Mouse (Mus musculus) adipocyte (in vitro differentiated cells): ENCODE measurements around the gene Hdac1.

Source experiments
- DNase-seq: peaks from one replicate; pipeline ENCODE4 v3.0.0-alpha.2; 2016; ENCODE audit warnings: low spot score

Hdac1 gene

GRCm38 (mm10) chr4:129542592-129543141, at the start of gene Hdac1:
Hdac1 (minus strand) TSS chr4:129542713.
- peak; percentile 94 for DNase-seq

- no peak for DNase-seq
Measured at GRCm38 (mm10) chr4:129588865-129589264, 46.4 kb upstream of the Hdac1 start.

- DNase-seq = no peak
Measured at GRCm38 (mm10) chr4:129586943-129587342, 44.4 kb upstream of the Hdac1 start.

GRCm38 (mm10) chr4:129585773-129586172, 43.3 kb upstream of the Hdac1 start:
- DNase-seq = no peak

- DNase-seq = peak; percentile 20
Measured at GRCm38 (mm10) chr4:129584884-129585608, 42.5 kb upstream of the Hdac1 start.

GRCm38 (mm10) chr4:129584370-129584769, 41.9 kb upstream of the Hdac1 start:
- no peak for DNase-seq

GRCm38 (mm10) chr4:129582251-129582650, 39.7 kb upstream of the Hdac1 start:
- DNase-seq = no peak

GRCm38 (mm10) chr4:129580347-129580746, 37.8 kb upstream of the Hdac1 start:
- DNase-seq = no peak

- no peak for DNase-seq
Measured at GRCm38 (mm10) chr4:129578466-129578865, 36.0 kb upstream of the Hdac1 start, which contains the start of gene Fam167b. Fam167b (minus strand) TSS chr4:129578549.

- DNase-seq = no peak
Measured at GRCm38 (mm10) chr4:129577688-129578087, 35.2 kb upstream of the Hdac1 start.

- no peak for DNase-seq
Measured at GRCm38 (mm10) chr4:129576863-129577491, 34.5 kb upstream of the Hdac1 start.

- DNase-seq = no peak
Measured at GRCm38 (mm10) chr4:129575171-129575844, 32.8 kb upstream of the Hdac1 start.

- DNase-seq = no peak
Measured at GRCm38 (mm10) chr4:129573430-129573829, 30.9 kb upstream of the Hdac1 start, which contains the start of gene Lck. Lck (minus strand) TSS chr4:129573641.

- no peak for DNase-seq
Measured at GRCm38 (mm10) chr4:129573093-129573370, 30.5 kb upstream of the Hdac1 start.

GRCm38 (mm10) chr4:129572236-129573092, 30.0 kb upstream of the Hdac1 start:
- no peak for DNase-seq

GRCm38 (mm10) chr4:129571551-129572084, 29.1 kb upstream of the Hdac1 start:
- no peak for DNase-seq

- no peak for DNase-seq
Measured at GRCm38 (mm10) chr4:129570028-129570427, 27.5 kb upstream of the Hdac1 start.

GRCm38 (mm10) chr4:129568366-129568765, 25.9 kb upstream of the Hdac1 start:
- no peak for DNase-seq

- DNase-seq = no peak
Measured at GRCm38 (mm10) chr4:129565139-129565538, 22.6 kb upstream of the Hdac1 start.

- DNase-seq = no peak
Measured at GRCm38 (mm10) chr4:129563718-129564117, 21.2 kb upstream of the Hdac1 start.

GRCm38 (mm10) chr4:129561184-129561583, 18.7 kb upstream of the Hdac1 start:
- no peak for DNase-seq
